Mouse (Mus musculus) midbrain, embryonic 12.5 days (tissue): Measurements from ENCODE around the gene Gm49320. TPM values are rescaled to one million over a fixed set of nuclear protein-coding genes. Genes with fewer than 3 reads are reported as not detected.
"Not testable (repeated sequence)": the region's sequence is repeated elsewhere in the genome, so short reads cannot be mapped to it uniquely, and the experiment has no call there.

Experiments used
- ATAC-seq: fragments of 200-750 bp; cut with Nextera tagmentation; 2 replicates; pipeline ENCODE4 v1.8.0; 2017; ENCODE audit warnings: low read depth, moderate TSS enrichment, moderate library complexity; ENCODE audit not compliant: low FRiP score
- H3K27ac ChIP-seq: fragments of 300-500 bp; sonication (generic); replicated peaks from 2 replicates; pipeline ENCODE4 v1.5.1; 2016; ENCODE audit warnings: mild to moderate bottlenecking
- H3K27me3 ChIP-seq: fragments of 300-500 bp; sonication (generic); 2 replicates; pipeline ENCODE4 v1.6.1; 2016; ENCODE audit warnings: mild to moderate bottlenecking
- H3K36me3 ChIP-seq: fragments of 300-500 bp; sonication (generic); 2 replicates; pipeline ENCODE4 v1.6.1; 2016
- H3K4me1 ChIP-seq: fragments of 300-500 bp; sonication (generic); 2 replicates; pipeline ENCODE4 v1.6.1; 2016
- H3K4me2 ChIP-seq: fragments of 300-500 bp; sonication (generic); replicated peaks from 2 replicates; pipeline ENCODE4 v1.6.1; 2016; ENCODE audit warnings: mild to moderate bottlenecking, moderate library complexity
- H3K4me3 ChIP-seq: fragments of 300-500 bp; sonication (generic); 2 replicates; pipeline ENCODE4 v1.5.1; 2016; ENCODE audit warnings: mild to moderate bottlenecking
- H3K9ac ChIP-seq: fragments of 300-500 bp; sonication (generic); replicated peaks from 2 replicates; pipeline ENCODE4 v1.6.1; 2016; ENCODE audit warnings: mild to moderate bottlenecking, moderate library complexity
- H3K9me3 ChIP-seq: fragments of 300-500 bp; sonication (generic); 2 replicates; pipeline ENCODE4 v1.6.1; 2016; ENCODE audit warnings: mild to moderate bottlenecking
- WGBS: fragments of 180-500 bp; shearing (Covaris S2); methylation state at CpG from one replicate; pipeline ENCODE4 v1.1.7; 2016; 5-methylcytosine and 5-hydroxymethylcytosine counted together
- polyA plus RNA-seq: library from polyadenylated mRNA; unstranded; fragments of >200 nt; fragmentation: Nextera tagmentation; extraction: Ambion mirVana; gene quantifications from 2 replicates; pipeline ENCODE4 v1.2.1, GENCODE M21; 2016

The Gm49320 gene
- polyA plus RNA-seq, 1 experiment from 2014 or later = 1.6 TPM

GRCm38 (mm10) chr8:4252934-4253841 is 14.5 kb downstream of the Gm49320 start, which contains the start of gene Snapc2:
Snapc2 (plus strand) TSS chr8:4253080.
- no peaks in the 10 kb centered on the region for H3K9me3 ChIP-seq
- H3K9ac ChIP-seq = peak within 1 kb of the TSS; percentile 90
- peaks cover 14% of the 10 kb centered on the region for H3K27me3 ChIP-seq
- peak; percentile 86 for ATAC-seq
- H3K27ac ChIP-seq = peak within 1 kb of the TSS; percentile 92
- peak within 1 kb of the TSS; percentile 94 for H3K4me3 ChIP-seq
- WGBS = under 1% methylated on average over 69 of the region's 69 CpGs
- peaks cover 32% of the 10 kb centered on the region for H3K36me3 ChIP-seq
- peaks cover 52% of the 10 kb centered on the region for H3K4me1 ChIP-seq
- peak within 1 kb of the TSS; percentile 73 for H3K4me2 ChIP-seq

DNA sequence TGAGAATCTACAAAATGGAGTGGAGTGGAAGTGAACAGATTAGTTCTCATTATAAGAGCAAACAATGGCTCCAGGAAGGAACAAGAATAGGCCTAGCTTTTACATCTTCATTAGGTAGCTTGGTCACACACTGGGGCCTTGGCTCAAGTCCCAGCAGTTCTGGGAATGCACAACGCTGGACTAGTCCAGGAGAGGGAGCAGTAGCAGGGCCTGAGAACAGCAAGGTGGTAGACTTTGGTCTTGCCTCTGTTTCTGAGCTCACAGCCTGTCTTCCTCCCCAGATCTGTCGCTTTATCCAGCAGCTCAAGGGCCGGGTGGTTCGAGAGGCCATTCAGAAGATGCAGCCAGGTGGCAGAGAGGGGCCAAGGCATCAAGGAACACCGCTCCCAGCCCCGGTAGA is 15.3 kb downstream of the Gm49320 start:
- Histone ChIP-seq H3K27me3 (peaks cover 6% of the 10 kb centered on the region; the same call in 1 of the 2 replicates), H3K4me3 (peak overlapping the region; percentile 94), H3K4me1 (peaks cover 46% of the 10 kb centered on the region), H3K4me2 (peak overlapping the region; percentile 73), H3K27ac (no peak overlapping the region), H3K9ac (peak overlapping the region; percentile 90; the same call in 1 of the 2 replicates), H3K9me3 (no peaks in the 10 kb centered on the region), H3K36me3 (peaks cover 29% of the 10 kb centered on the region)
- 63% methylated on average over 6 of the region's 6 CpGs for WGBS
- no peak for ATAC-seq

- Histone ChIP-seq H3K36me3 (peaks cover 30% of the 10 kb centered on the region), H3K4me1 (peaks cover 48% of the 10 kb centered on the region)
- 89% methylated on average over 7 of the region's 7 CpGs for WGBS
Measured at GRCm38 (mm10) chr8:4255471-4255870, 16.8 kb downstream of the Gm49320 start.

GRCm38 (mm10) chr8:4256911-4257310 is 18.2 kb downstream of the Gm49320 start:
- peak overlapping the region; percentile 90; the same call in 1 of the 2 replicates for H3K9ac ChIP-seq
- H3K4me3 ChIP-seq = peak overlapping the region; percentile 74; the same call in 1 of the 2 replicates
- peaks cover 44% of the 10 kb centered on the region for H3K36me3 ChIP-seq
- no peaks in the 10 kb centered on the region for H3K27me3 ChIP-seq
- H3K4me1 ChIP-seq = peaks cover 43% of the 10 kb centered on the region
- peak overlapping the region; percentile 94; the same call in 1 of the 2 replicates for H3K27ac ChIP-seq
- H3K4me2 ChIP-seq = peak overlapping the region; percentile 71
- WGBS = 67% methylated on average over 4 of the region's 4 CpGs
- H3K9me3 ChIP-seq = no peaks in the 10 kb centered on the region
- ATAC-seq = no peak

More at GRCm38 (mm10) chr8:4255471-4255870, 16.8 kb downstream of the Gm49320 start:
- H3K4me2 ChIP-seq, H3K27me3 ChIP-seq, H3K9me3 ChIP-seq, H3K27ac ChIP-seq, ATAC-seq, H3K4me3 ChIP-seq, H3K9ac ChIP-seq: not testable (repeated sequence)

DNA sequence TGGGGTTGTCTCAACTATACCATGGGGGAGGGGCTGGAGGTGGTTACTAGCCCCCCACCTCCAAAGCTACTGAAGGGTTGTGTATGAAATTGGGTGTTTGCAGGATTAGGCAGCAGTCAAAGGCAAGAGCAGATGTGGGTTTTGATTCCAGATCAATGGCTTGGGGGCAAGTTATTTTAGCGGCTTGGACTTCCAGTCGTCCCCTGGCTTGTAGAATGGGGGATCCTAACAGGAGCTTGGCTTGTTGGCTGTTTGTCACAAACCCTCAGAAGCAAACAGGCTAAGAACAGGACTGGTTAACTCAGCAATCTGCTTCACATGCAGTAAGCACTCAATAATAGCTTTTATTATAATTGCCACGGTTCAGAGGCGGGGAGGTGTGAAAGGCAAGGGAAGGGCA is 18.7 kb downstream of the Gm49320 start:
- H3K36me3 ChIP-seq = peaks cover 48% of the 10 kb centered on the region
- 67% methylated on average over 4 of the region's 4 CpGs for WGBS

GRCm38 (mm10) chr8:4258233-4258632 is 19.6 kb downstream of the Gm49320 start:
- peak; percentile 68 for ATAC-seq
- H3K4me2 ChIP-seq = peak overlapping the region; percentile 71
- 3% methylated on average over 31 of the region's 35 CpGs for WGBS
- no peaks in the 10 kb centered on the region for H3K27me3 ChIP-seq
- peaks cover 38% of the 10 kb centered on the region for H3K4me1 ChIP-seq
- H3K9me3 ChIP-seq = no peaks in the 10 kb centered on the region
- H3K9ac ChIP-seq = peak overlapping the region; percentile 90
- peak overlapping the region; percentile 94 for H3K27ac ChIP-seq
- peaks cover 57% of the 10 kb centered on the region for H3K36me3 ChIP-seq
- H3K4me3 ChIP-seq = peak overlapping the region; percentile 74

More for the DNA sequence above, 18.7 kb downstream of the Gm49320 start:
- H3K4me3 ChIP-seq = peak overlapping the region; percentile 74
- H3K9me3 ChIP-seq = no peaks in the 10 kb centered on the region
- peaks cover 42% of the 10 kb centered on the region for H3K4me1 ChIP-seq
- no peak for ATAC-seq
- H3K9ac ChIP-seq = peak overlapping the region; percentile 90
- peak overlapping the region; percentile 94; the same call in 1 of the 2 replicates for H3K27ac ChIP-seq
- H3K4me2 ChIP-seq = peak overlapping the region; percentile 71
- no peaks in the 10 kb centered on the region for H3K27me3 ChIP-seq

- Histone ChIP-seq H3K27me3 (no peaks in the 10 kb centered on the region), H3K9ac (peak overlapping the region; percentile 90), H3K4me3 (peak overlapping the region; percentile 74), H3K36me3 (peaks cover 62% of the 10 kb centered on the region), H3K4me2 (peak overlapping the region; percentile 71), H3K9me3 (no peaks in the 10 kb centered on the region), H3K27ac (peak overlapping the region; percentile 94), H3K4me1 (peaks cover 36% of the 10 kb centered on the region)
- WGBS = under 1% methylated on average over 32 of the region's 32 CpGs
- ATAC-seq = peak; percentile 81
Measured at GRCm38 (mm10) chr8:4258678-4259077, 20.0 kb downstream of the Gm49320 start.

DNA sequence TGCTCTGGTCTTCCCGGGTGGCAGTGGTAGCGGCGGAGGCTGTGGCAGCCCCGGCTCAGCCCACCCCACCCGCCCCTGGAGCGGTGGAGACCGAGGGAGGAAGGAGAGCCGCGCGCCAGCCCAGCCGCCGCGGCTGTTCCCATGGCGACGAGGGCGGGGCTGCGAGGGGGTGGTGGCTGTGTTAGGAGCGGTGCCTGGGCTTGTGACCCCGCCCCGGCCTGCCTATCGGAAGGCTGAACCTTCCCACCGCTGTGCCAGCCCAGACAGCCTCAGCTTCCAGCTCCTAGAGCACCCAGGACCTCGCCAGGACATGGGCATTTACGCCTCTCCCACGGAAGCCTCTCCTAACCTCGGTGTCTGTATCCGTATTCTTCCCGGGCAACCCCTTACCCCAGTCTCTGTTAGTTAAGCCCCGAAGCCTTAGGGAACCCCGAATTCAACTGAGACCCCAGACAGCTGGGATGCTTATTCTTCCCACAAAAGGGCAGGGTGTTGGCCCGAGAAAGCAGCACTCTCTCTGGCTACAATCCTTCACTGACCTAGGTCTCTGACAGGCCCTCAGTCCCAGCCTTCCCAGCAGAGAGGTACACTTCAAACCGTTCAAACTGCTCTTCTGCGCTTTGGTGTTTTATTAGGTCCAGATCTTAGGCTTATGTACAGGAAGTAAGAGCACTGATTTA is 20.6 kb downstream of the Gm49320 start, which contains the start of gene Ctxn1:
Gene Ctxn1 (minus strand): TSS at position 150 of the 680 bp plus-strand sequence.
- peak; percentile 92 for ATAC-seq

DNA sequence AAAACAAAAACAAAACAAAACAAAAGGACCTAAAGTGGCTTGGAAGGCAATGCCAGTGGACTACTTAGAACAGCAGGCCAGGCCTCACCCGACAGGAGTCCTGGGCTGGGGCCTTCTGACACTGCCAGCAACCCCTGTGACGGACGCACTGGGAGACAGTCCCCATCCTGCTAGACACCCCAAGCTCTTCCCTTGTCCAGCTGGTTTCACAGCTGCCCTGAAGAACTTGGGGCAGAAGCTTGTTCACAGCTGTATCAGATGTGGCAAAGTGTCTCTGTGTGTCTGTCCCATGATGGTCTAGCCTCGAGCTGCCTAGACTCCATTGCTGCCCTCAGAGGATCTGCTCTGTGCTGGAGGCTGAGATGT is 21.1 kb downstream of the Gm49320 start:
- H3K27ac ChIP-seq = peak overlapping the region; percentile 94
- H3K36me3 ChIP-seq = peaks cover 72% of the 10 kb centered on the region
- no peak for ATAC-seq
- WGBS = 82% methylated on average over 4 of the region's 4 CpGs
- H3K9me3 ChIP-seq = no peaks in the 10 kb centered on the region
- H3K4me3 ChIP-seq = no peak overlapping the region
- peak overlapping the region; percentile 90 for H3K9ac ChIP-seq
- 0 out of 2 replicates have a peak overlapping the region, but pooled peaks have one; percentile 71 for H3K4me2 ChIP-seq
- H3K27me3 ChIP-seq = no peaks in the 10 kb centered on the region
- H3K4me1 ChIP-seq = peaks cover 27% of the 10 kb centered on the region

More for the DNA sequence above, 20.6 kb downstream of the Gm49320 start, which contains the start of gene Ctxn1:
- WGBS = 6% methylated on average over 26 of the region's 33 CpGs
- H3K4me2 ChIP-seq = peak within 1 kb of the TSS; percentile 71
- peaks cover 68% of the 10 kb centered on the region for H3K36me3 ChIP-seq
- H3K4me1 ChIP-seq = peaks cover 30% of the 10 kb centered on the region
- H3K9me3 ChIP-seq = no peaks in the 10 kb centered on the region
- peak within 1 kb of the TSS; percentile 90 for H3K9ac ChIP-seq
- no peaks in the 10 kb centered on the region for H3K27me3 ChIP-seq
- peak within 1 kb of the TSS; percentile 94 for H3K27ac ChIP-seq
- peak within 1 kb of the TSS; percentile 74 for H3K4me3 ChIP-seq

DNA sequence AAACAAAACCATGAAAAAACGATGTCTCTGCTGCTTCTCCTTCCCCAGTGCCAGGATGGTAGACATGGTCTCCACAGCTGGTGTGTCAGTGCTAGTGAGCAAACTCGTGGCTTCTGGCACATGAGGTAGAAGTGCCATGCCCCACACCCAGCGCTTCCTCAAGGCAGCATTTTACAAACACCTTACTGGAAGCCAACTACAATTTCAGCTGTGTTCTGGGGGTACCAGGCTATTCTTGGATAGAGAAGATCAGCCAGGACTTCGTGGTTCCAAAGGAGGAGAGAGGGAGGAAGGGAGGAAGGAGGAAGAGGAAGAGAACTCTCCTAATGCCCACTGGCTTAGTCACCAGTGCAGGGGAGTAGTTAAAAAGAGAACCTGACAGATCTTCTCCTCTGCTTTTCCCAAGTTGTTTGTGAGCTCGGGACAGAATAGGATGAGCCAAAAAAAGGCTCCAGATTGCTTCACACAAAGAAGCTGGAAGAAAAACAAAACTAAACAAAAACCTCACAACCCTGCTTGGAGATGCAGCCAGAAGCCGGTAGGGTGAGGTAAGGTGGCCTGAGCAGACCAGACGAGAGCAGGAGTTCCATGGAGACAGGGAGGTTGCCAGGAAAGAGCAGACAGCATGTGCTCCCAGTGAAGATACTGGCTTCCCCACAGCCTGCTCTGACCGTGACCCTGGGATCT is 24.6 kb downstream of the Gm49320 start:
- Histone ChIP-seq H3K4me2 (no peak overlapping the region), H3K27me3 (no peaks in the 10 kb centered on the region), H3K9me3 (no peaks in the 10 kb centered on the region), H3K4me3 (no peak overlapping the region), H3K27ac (no peak overlapping the region), H3K36me3 (peaks cover 86% of the 10 kb centered on the region), H3K9ac (no peak overlapping the region), H3K4me1 (peaks cover 10% of the 10 kb centered on the region)
- ATAC-seq = no peak
- WGBS = 91% methylated on average over 8 of the region's 8 CpGs

DNA sequence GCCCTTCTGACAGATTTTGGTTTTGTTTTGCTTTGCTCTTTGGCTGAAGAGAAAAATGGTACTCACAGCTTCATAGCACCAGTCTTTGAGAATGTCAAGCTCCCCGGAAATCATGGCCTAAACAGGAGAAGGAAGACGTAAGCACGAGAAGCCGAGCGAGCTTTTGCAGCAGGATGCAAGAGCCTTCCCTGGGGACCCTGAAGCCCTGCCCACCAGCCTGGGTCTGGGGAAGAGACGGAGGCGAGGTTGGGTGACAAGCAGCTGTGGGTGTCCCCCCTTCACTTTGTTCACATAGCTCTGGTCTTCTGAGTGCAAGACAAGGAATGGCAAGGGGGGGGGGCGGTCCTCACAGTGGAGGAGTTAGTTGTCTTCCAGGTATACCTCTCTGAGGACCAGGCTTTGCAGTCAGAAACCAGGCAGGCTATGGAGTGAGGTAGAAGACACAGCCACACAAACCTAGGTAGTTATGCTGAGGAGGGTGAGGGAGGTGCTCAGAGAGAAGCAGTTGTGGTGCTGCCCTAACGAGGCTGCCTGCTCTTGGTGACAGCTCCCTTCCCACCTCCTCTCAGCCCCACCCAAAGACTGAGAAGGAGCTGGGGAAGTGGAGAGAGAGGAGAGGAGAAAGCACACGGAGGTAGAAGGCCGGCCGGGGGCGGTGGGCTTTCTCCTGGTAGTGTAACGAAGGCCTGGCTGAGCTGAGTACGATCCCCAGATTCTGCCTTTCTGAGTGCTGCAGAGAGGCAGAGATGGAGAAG is 26.7 kb downstream of the Gm49320 start:
- Histone ChIP-seq H3K9ac (no peak overlapping the region), H3K4me2 (no peak overlapping the region), H3K4me1 (no peaks in the 10 kb centered on the region), H3K4me3 (no peak overlapping the region), H3K9me3 (no peaks in the 10 kb centered on the region), H3K36me3 (peaks cover 98% of the 10 kb centered on the region), H3K27ac (no peak overlapping the region), H3K27me3 (no peaks in the 10 kb centered on the region)
- WGBS = 93% methylated on average over 15 of the region's 15 CpGs
- no peak for ATAC-seq
